Mouse (Mus musculus) limb, embryonic 13.5 days (tissue): ENCODE measurements around the gene Megf11. TPM values are rescaled to one million over a fixed set of nuclear protein-coding genes. Genes with fewer than 3 reads are reported as not detected.
A peak's percentile ranks its signal among the peaks of the same experiment; 100 is the strongest.

ENCODE experiments used
- ATAC-seq: fragments of 200-750 bp; cut with Nextera tagmentation; 2 replicates; pipeline ENCODE4 v1.8.0; 2017; ENCODE audit warnings: low read depth, moderate number of reproducible peaks, moderate TSS enrichment; ENCODE audit not compliant: low FRiP score
- H3K27ac ChIP-seq: fragments of 300-500 bp; sonication (generic); 2 replicates; pipeline ENCODE4 v1.5.1; 2015; ENCODE audit warnings: inconsistent platforms, mild to moderate bottlenecking, moderate library complexity
- H3K27me3 ChIP-seq: fragments of 300-500 bp; sonication (generic); 2 replicates; pipeline ENCODE4 v1.6.1; 2015; ENCODE audit warnings: mild to moderate bottlenecking, inconsistent platforms
- H3K36me3 ChIP-seq: fragments of 300-500 bp; sonication (generic); 2 replicates; pipeline ENCODE4 v1.6.1; 2015; ENCODE audit warnings: inconsistent platforms, mild to moderate bottlenecking, moderate library complexity
- H3K4me1 ChIP-seq: fragments of 300-500 bp; sonication (generic); 2 replicates; pipeline ENCODE4 v1.6.1; 2015; ENCODE audit warnings: inconsistent platforms
- H3K4me2 ChIP-seq: fragments of 300-500 bp; sonication (generic); replicated peaks from 2 replicates; pipeline ENCODE4 v1.6.1; 2015; ENCODE audit warnings: inconsistent platforms, mild to moderate bottlenecking, moderate library complexity
- H3K4me3 ChIP-seq: fragments of 300-500 bp; sonication (generic); 2 replicates; pipeline ENCODE4 v1.5.1; 2015; ENCODE audit warnings: moderate library complexity, mild to moderate bottlenecking, inconsistent platforms
- H3K9ac ChIP-seq: fragments of 300-500 bp; sonication (generic); 2 replicates; pipeline ENCODE4 v1.6.1; 2015; ENCODE audit warnings: mild to moderate bottlenecking, inconsistent platforms
- H3K9me3 ChIP-seq: fragments of 300-500 bp; sonication (generic); 2 replicates; pipeline ENCODE4 v1.6.1; 2016; ENCODE audit warnings: inconsistent platforms
- WGBS: fragments of 180-500 bp; shearing (Covaris S2); methylation state at CpG from one replicate; pipeline ENCODE4 v1.1.7; 2015; 5-methylcytosine and 5-hydroxymethylcytosine counted together
- polyA plus RNA-seq: library from polyadenylated mRNA; unstranded; fragments of >200 nt; fragmentation: Nextera tagmentation; extraction: Ambion mirVana; gene quantifications from 2 replicates; pipeline ENCODE4 v1.2.1, GENCODE M21; 2015

Gene Megf11
- polyA plus RNA-seq, 1 experiment from 2014 or later: 1.2 TPM

- no peaks in the 10 kb centered on the region for H3K9me3 ChIP-seq
- H3K36me3 ChIP-seq: no peaks in the 10 kb centered on the region
- ATAC-seq: 0 out of 2 replicates have a peak, but pooled peaks have one; percentile 32
- 20% methylated on average over 13 of the region's 13 CpGs for WGBS
- H3K9ac ChIP-seq: no peak overlapping the region
- no peak overlapping the region for H3K4me2 ChIP-seq
- H3K27ac ChIP-seq: no peak overlapping the region
- H3K27me3 ChIP-seq: peaks cover 9% of the 10 kb centered on the region; the same call in 1 of the 2 replicates
- no peak overlapping the region for H3K4me3 ChIP-seq
- H3K4me1 ChIP-seq: peaks cover 6% of the 10 kb centered on the region; the same call in 1 of the 2 replicates
Observed at GRCm38 (mm10) chr9:64687122-64688014, 301.9 kb downstream of the Megf11 start.

GRCm38 (mm10) chr9:64688015-64688394 is 302.6 kb downstream of the Megf11 start:
- Histone ChIP-seq H3K4me2 (no peak overlapping the region), H3K4me1 (peaks cover 6% of the 10 kb centered on the region; the same call in 1 of the 2 replicates), H3K36me3 (no peaks in the 10 kb centered on the region), H3K4me3 (no peak overlapping the region), H3K9ac (no peak overlapping the region), H3K27ac (no peak overlapping the region), H3K9me3 (no peaks in the 10 kb centered on the region), H3K27me3 (peaks cover 9% of the 10 kb centered on the region; the same call in 1 of the 2 replicates)
- 22% methylated on average over 1 of the region's 1 CpGs for WGBS
- ATAC-seq: no peak

GRCm38 (mm10) chr9:64690771-64691170 is 305.3 kb downstream of the Megf11 start:
- H3K27ac ChIP-seq: no peak overlapping the region
- H3K4me1 ChIP-seq: peaks cover 6% of the 10 kb centered on the region; the same call in 1 of the 2 replicates
- 0 out of 2 replicates have a peak, but pooled peaks cover 4% of the 10 kb centered on the region for H3K27me3 ChIP-seq
- 85% methylated on average over 2 of the region's 2 CpGs for WGBS
- no peaks in the 10 kb centered on the region for H3K9me3 ChIP-seq
- no peak overlapping the region for H3K4me2 ChIP-seq
- H3K9ac ChIP-seq: no peak overlapping the region
- no peak overlapping the region for H3K4me3 ChIP-seq
- peaks cover 12% of the 10 kb centered on the region for H3K36me3 ChIP-seq
- ATAC-seq: no peak

- Histone ChIP-seq H3K4me1 (peaks cover 6% of the 10 kb centered on the region; the same call in 1 of the 2 replicates), H3K36me3 (peaks cover 12% of the 10 kb centered on the region), H3K27ac (no peak overlapping the region), H3K9me3 (no peaks in the 10 kb centered on the region), H3K9ac (no peak overlapping the region), H3K4me2 (no peak overlapping the region), H3K4me3 (no peak overlapping the region), H3K27me3 (0 out of 2 replicates have a peak, but pooled peaks cover 2% of the 10 kb centered on the region)
- WGBS: 3% methylated on average over 7 of the region's 7 CpGs
- ATAC-seq: peak; percentile 75; the same call in 1 of the 2 replicates
Observed at GRCm38 (mm10) chr9:64691176-64691575, 305.8 kb downstream of the Megf11 start.

- Histone ChIP-seq H3K4me3 (no peak overlapping the region), H3K9ac (no peak overlapping the region), H3K9me3 (no peaks in the 10 kb centered on the region), H3K27ac (no peak overlapping the region), H3K36me3 (peaks cover 17% of the 10 kb centered on the region), H3K4me2 (no peak overlapping the region), H3K27me3 (0 out of 2 replicates have a peak, but pooled peaks cover 2% of the 10 kb centered on the region), H3K4me1 (peaks cover under 1% of the 10 kb centered on the region; the same call in 1 of the 2 replicates)
- no peak for ATAC-seq
- 67% methylated on average over 2 of the region's 2 CpGs for WGBS
Observed at GRCm38 (mm10) chr9:64693094-64693493, 307.7 kb downstream of the Megf11 start.

GRCm38 (mm10) chr9:64695266-64695665 is 309.8 kb downstream of the Megf11 start:
- 87% methylated on average over 1 of the region's 1 CpGs for WGBS
- H3K27ac ChIP-seq: no peak overlapping the region
- H3K9me3 ChIP-seq: no peaks in the 10 kb centered on the region
- 0 out of 2 replicates have a peak, but pooled peaks cover under 1% of the 10 kb centered on the region for H3K27me3 ChIP-seq
- H3K36me3 ChIP-seq: peaks cover 17% of the 10 kb centered on the region
- H3K4me1 ChIP-seq: no peaks in the 10 kb centered on the region
- H3K9ac ChIP-seq: no peak overlapping the region
- H3K4me3 ChIP-seq: no peak overlapping the region
- ATAC-seq: no peak
- H3K4me2 ChIP-seq: no peak overlapping the region

GRCm38 (mm10) chr9:64696404-64696803 is 311.0 kb downstream of the Megf11 start:
- Histone ChIP-seq H3K9me3 (no peaks in the 10 kb centered on the region), H3K36me3 (peaks cover 17% of the 10 kb centered on the region), H3K27me3 (no peaks in the 10 kb centered on the region), H3K4me2 (no peak overlapping the region), H3K9ac (no peak overlapping the region), H3K4me1 (0 out of 2 replicates have a peak, but pooled peaks cover 1% of the 10 kb centered on the region), H3K4me3 (no peak overlapping the region), H3K27ac (no peak overlapping the region)
- WGBS: 91% methylated on average over 4 of the region's 4 CpGs
- ATAC-seq: no peak

DNA sequence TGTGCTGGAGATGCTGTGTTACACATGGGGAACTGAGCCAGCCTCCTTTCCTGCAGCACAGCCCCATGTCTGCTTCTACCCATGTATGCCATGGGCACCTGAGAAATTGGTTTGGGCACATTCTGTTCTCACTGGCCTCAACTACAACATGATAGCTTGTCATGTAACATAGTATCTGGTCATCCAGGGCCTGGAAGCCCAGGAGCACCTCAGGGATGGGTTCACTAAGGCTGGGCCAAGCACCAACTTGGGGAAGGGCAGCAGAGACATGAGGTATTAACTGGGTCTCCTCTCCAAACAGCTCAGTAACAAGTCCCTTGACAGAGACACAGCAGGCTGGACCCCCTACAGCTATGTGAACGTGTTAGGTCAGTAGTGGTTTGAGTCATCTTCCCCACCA is 311.6 kb downstream of the Megf11 start:
- WGBS: 58% methylated on average over 1 of the region's 1 CpGs
- no peak overlapping the region for H3K27ac ChIP-seq
- ATAC-seq: no peak
- peaks cover 17% of the 10 kb centered on the region for H3K36me3 ChIP-seq
- no peak overlapping the region for H3K4me2 ChIP-seq
- H3K4me3 ChIP-seq: no peak overlapping the region
- peaks cover 7% of the 10 kb centered on the region; the same call in 1 of the 2 replicates for H3K4me1 ChIP-seq
- no peak overlapping the region for H3K9ac ChIP-seq
- H3K27me3 ChIP-seq: no peaks in the 10 kb centered on the region
- H3K9me3 ChIP-seq: no peaks in the 10 kb centered on the region

DNA sequence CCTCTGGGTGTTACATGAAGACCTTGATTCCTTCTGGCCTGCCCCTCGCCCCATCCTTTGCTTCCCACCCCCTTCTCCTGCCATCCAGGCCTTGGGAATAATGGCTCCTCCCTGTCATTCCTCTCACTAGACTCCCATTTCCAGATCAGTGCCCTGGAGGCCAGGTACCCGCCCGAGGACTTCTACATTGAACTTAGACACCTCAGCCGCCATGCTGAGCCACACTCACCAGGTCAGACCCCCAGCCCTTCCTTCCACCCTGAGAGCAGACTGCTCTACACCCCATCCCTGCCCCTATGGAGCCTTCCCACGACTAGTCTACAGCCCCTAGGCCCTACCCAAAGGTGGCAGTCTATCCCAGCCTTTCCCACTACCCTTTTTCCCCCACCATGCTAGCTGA is 312.3 kb downstream of the Megf11 start:
- H3K36me3 ChIP-seq: peaks cover 17% of the 10 kb centered on the region
- no peak overlapping the region for H3K4me3 ChIP-seq
- H3K4me1 ChIP-seq: peaks cover 13% of the 10 kb centered on the region; the same call in 1 of the 2 replicates
- no peaks in the 10 kb centered on the region for H3K27me3 ChIP-seq
- H3K9ac ChIP-seq: no peak overlapping the region
- no peak overlapping the region for H3K27ac ChIP-seq
- no peak overlapping the region for H3K4me2 ChIP-seq
- 90% methylated on average over 5 of the region's 5 CpGs for WGBS
- H3K9me3 ChIP-seq: no peaks in the 10 kb centered on the region
- no peak for ATAC-seq

GRCm38 (mm10) chr9:64698586-64698985 is 313.2 kb downstream of the Megf11 start:
- no peak for ATAC-seq
- peaks cover 16% of the 10 kb centered on the region for H3K36me3 ChIP-seq
- WGBS: 97% methylated on average over 1 of the region's 1 CpGs
- no peaks in the 10 kb centered on the region for H3K27me3 ChIP-seq
- H3K4me2 ChIP-seq: no peak overlapping the region
- H3K4me3 ChIP-seq: no peak overlapping the region
- no peaks in the 10 kb centered on the region for H3K9me3 ChIP-seq
- peaks cover 13% of the 10 kb centered on the region; the same call in 1 of the 2 replicates for H3K4me1 ChIP-seq
- H3K9ac ChIP-seq: no peak overlapping the region
- no peak overlapping the region for H3K27ac ChIP-seq

DNA sequence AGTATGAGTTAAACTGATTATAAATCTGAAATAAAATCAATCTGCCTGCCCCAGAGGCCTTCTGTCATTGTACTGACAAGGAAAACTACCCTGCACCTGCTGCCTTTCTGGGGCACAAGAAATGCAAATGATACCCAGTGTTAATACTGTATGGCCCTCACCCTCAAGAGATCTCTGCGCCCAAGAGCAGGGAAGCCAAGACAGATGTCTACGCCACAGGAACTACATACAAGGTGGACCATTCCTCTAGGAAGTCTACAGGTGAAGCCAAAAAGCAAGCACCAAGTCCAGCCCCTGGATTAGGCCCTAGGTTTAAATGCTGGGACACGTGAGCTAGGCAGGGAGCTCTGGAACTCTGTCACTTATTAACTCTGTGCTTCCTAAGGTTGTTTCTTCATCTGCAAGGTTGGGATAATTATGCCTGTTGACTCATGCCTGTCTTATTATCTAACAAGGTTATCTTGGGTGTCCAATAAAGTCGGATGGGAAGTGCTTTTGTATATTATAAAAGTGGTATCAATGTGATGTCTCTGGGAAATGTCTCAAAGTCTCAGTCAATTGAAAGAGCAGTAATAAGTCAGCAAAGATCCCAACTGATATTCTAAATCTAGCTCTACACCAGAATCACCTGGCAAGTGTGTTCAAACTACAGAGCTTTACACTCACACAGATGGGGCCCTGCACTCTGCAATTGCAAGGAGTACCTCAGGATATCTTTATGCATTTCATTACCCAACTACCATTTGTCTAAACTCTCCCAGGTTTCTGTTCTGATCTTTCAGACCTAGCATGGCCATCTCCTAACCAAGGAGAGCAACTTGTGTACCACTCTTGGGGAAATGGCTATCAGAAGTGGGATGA is 315.3 kb downstream of the Megf11 start:
- Histone ChIP-seq H3K9me3 (no peaks in the 10 kb centered on the region), H3K4me2 (no peak overlapping the region), H3K4me3 (no peak overlapping the region), H3K9ac (no peak overlapping the region), H3K36me3 (peaks cover 21% of the 10 kb centered on the region; the same call in 1 of the 2 replicates), H3K4me1 (peaks cover 13% of the 10 kb centered on the region; the same call in 1 of the 2 replicates), H3K27ac (no peak overlapping the region), H3K27me3 (no peaks in the 10 kb centered on the region)
- WGBS: 88% methylated on average over 4 of the region's 4 CpGs
- no peak for ATAC-seq
